Mouse (Mus musculus) olfactory bulb, adult 2 months (tissue): ENCODE results near the gene Atp5j. TPM values are rescaled to one million over a fixed set of nuclear protein-coding genes. Genes with fewer than 3 reads are reported as not detected.

Experiments
- H3K27ac ChIP-seq: fragments of 200-500 bp; 2 replicates; pipeline ENCODE4 v1.5.1; 2012; ENCODE audit warnings: low read depth, low read length; ENCODE audit not compliant: insufficient read depth
- H3K4me1 ChIP-seq: fragments of 200-500 bp; 2 replicates; pipeline ENCODE4 v1.6.1; 2012; ENCODE audit warnings: low read length; ENCODE audit not compliant: control insufficient read depth, insufficient read depth
- H3K4me3 ChIP-seq: fragments of 200-500 bp; 2 replicates; pipeline ENCODE4 v1.5.1; 2012; ENCODE audit warnings: mild to moderate bottlenecking, low read depth, low read length, moderate library complexity; ENCODE audit not compliant: insufficient read depth
- CTCF ChIP-seq: fragments of 200-500 bp; IDR thresholded peaks from 2 replicates; pipeline ENCODE4 v1.5.1; 2012; ENCODE audit warnings: low read depth, mild to moderate bottlenecking, low read length, moderate library complexity; ENCODE audit not compliant: insufficient read depth
- POLR2A ChIP-seq: fragments of 200-500 bp; IDR thresholded peaks from 2 replicates; pipeline ENCODE4 v1.6.1; 2012; ENCODE audit warnings: mild to moderate bottlenecking, low read depth, low read length, moderate library complexity; ENCODE audit not compliant: insufficient read depth
- WGBS: fragments of 180-500 bp; shearing (Covaris S2); methylation state at CpG from one replicate; pipeline ENCODE4 v1.1.7; 2018; 5-methylcytosine and 5-hydroxymethylcytosine counted together
- polyA plus RNA-seq: library from polyadenylated mRNA; stranded (reverse); fragments of >200 nt; gene quantifications from 2 replicates; pipeline ENCODE4 v1.2.4, GENCODE M21; 2012; ENCODE audit warnings: low replicate concordance; ENCODE audit not compliant: missing spikeins, insufficient read depth, insufficient read length

Gene Atp5j
- polyA plus RNA-seq, 1 experiment, result not detected

DNA sequence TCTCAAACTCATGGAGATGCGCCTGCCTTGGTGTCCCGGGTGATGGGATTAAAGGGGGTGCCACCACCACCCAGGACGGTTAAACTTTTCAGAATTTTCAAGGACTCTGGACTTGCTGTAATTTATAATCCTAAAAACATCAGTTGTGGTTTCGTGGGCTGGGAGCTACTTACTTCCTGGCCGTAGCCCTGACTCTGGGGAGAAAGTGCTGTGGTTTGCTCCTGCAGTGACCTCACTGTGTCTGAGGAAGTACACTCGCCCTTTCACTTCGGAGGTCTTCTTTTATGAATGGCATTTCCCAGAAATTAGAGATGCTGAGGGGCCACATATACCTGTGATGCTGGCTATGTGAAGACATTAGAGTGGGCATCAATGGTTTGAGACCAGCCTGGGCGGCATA is 20.9 kb downstream of the Atp5j start:
- no peaks in the 10 kb centered on the region for H3K4me1 ChIP-seq
- no peak overlapping the region for H3K4me3 ChIP-seq
- H3K27ac ChIP-seq, result no peak overlapping the region
- WGBS, result 89% methylated on average over 8 of the region's 8 CpGs
- TF ChIP-seq POLR2A (no peak), CTCF (no peak)

DNA sequence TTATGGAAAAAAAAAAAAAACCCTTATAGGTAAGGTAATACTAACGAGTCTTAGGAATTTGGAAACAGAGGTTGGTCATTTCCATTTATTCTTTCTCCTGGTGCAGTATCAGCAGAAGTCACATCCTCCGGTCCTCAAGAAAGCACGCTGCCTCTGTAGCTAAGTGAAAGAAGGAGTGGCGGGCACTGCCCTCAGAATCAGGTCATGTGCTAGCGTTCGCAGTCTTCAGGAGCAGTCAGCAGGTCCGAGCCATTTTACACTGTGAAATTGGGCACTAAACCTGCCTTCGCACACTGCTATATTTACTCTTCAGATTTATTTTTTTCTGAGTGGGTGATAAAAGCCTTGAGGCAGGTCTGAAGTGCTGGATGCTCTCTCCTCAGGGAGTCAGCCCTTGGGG is 21.6 kb downstream of the Atp5j start:
- no peak for TF ChIP-seq CTCF
- TF ChIP-seq POLR2A, result no peak
- no peak overlapping the region for H3K4me3 ChIP-seq
- no peaks in the 10 kb centered on the region for H3K4me1 ChIP-seq
- WGBS, result 75% methylated on average over 8 of the region's 8 CpGs
- H3K27ac ChIP-seq, result no peak overlapping the region

DNA sequence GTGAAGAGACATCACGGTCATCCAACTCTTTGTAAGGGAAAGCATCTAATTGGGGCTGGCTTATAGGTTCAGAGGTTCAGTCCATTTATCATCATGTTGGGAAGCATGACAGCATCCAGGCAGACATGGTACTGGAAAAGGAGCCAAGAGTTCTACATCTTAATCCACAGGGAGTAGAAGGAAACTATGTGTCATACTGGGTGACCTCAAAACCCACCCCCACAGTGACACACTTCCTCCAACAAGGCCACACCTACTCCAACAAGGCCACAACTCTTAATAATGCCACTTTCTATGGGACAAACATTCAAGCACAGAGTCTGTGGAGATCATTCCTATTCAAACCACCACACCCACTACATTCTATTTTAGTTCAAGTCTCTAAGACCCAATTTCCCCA is 25.2 kb downstream of the Atp5j start:
- 95% methylated on average over 1 of the region's 1 CpGs for WGBS
- Histone ChIP-seq H3K4me1 (no peaks in the 10 kb centered on the region), H3K4me3 (no peak overlapping the region), H3K27ac (no peak overlapping the region)
- TF ChIP-seq POLR2A, result no peak
- no peak for TF ChIP-seq CTCF

DNA sequence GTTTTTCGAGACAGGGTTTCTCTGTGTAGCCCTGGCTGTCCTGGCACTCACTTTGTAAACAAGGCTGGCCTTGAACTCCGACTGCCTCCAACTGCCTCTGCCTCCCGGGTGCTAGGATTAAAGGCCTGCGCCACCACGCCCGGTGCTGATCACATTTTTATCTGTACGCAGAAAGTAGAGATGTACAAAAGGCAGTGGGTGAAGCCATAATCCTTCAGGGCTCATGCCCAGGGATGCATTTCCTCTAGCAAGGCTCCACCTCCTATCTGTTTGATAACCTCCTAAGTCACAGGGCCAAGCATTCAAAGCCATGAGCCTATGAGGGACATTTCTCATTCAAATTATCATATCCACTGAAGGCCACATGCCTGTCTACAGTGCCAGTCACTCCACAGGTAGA is 27.6 kb downstream of the Atp5j start:
- Histone ChIP-seq H3K4me3 (no peak overlapping the region), H3K27ac (no peak overlapping the region), H3K4me1 (no peaks in the 10 kb centered on the region)
- TF ChIP-seq CTCF (no peak), POLR2A (no peak)
- 97% methylated on average over 7 of the region's 7 CpGs for WGBS

DNA sequence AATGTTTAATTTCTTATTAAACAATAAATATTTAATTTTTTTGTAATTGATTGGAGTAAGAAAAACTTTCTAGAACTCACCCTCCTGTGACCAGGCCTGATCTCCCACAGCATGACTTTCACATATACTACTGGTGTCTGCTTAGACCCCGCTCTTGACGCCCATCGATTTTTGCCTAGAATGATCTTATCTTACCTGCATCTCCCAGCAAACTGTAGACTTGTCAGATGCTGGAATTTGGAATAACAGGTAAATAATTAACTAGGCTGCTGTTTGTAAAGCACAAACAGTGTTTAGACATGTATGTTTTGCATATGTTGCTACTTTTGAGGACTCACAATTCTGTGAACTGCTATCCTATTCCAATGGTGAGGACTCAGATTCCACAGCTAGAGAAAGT is 29.2 kb downstream of the Atp5j start:
- TF ChIP-seq CTCF (no peak), POLR2A (no peak)
- Histone ChIP-seq H3K4me1 (no peaks in the 10 kb centered on the region), H3K4me3 (no peak overlapping the region), H3K27ac (no peak overlapping the region)
- WGBS, result 95% methylated on average over 3 of the region's 3 CpGs

DNA sequence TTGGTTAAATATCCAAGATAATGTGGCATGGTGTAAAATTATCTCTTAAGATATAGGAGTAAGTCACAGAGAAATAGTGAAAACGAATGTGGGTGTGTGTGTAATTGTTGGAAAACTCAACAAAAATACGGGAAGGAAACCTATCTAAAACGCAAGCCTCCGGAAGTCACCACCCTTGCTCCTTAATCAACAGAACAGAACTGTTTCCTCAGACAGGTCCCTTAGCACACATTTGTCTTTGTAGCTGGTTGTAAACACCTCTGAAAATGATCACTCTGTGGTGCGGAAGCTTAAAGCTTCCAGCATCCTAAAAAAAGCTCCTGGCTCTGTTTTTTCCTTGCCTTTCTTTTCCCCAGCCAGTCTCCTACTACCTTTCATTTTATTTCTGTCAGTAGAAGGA is 30.6 kb downstream of the Atp5j start:
- WGBS, result 71% methylated on average over 5 of the region's 5 CpGs
- TF ChIP-seq POLR2A (no peak), CTCF (no peak)
- H3K27ac ChIP-seq, result no peak overlapping the region

DNA sequence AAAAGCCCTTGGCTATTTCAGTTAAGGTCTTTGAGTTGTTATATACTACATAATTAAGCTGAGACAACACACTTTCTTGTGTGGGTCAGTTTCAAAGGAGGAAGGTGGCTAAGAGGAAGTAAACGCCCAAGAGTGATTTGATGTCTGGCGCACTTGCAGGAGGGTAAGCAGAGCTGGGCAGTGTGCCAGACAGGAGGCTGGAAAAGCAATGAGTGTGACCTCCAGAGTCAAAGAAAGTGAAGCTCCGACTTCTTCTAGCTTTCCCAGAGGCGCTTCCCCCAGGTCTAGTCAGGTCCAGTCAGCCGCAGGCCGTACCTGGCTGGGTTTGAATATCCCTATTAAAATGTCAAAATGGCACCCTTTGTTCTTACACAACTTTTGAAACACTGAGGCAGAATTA is 33.2 kb downstream of the Atp5j start:
- TF ChIP-seq POLR2A, result no peak
- TF ChIP-seq CTCF, result no peak
- Histone ChIP-seq H3K4me3 (no peak overlapping the region), H3K27ac (no peak overlapping the region), H3K4me1 (no peaks in the 10 kb centered on the region)
- 67% methylated on average over 6 of the region's 6 CpGs for WGBS

More for the DNA sequence above, 30.6 kb downstream of the Atp5j start:
- H3K4me1 ChIP-seq, result no peaks in the 10 kb centered on the region
- H3K4me3 ChIP-seq, result no peak overlapping the region

DNA sequence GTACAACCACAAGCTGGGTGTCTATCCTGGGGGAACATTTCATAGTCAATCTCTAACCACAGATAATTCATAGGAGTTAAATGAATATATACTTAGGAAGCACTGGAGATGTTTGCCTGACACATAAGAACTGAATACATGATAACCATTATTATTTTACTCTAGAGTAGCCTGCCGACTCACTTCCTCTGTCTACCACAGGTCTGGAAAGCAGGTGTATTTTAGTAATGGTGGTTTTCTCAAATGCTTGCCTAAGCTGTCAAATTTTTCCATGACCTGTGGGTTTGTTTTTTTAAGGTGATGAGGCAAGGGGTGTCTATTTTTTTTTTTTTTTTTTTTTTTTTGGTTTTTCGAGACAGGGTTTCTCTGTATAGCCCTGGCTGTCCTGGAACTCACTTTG is 35.4 kb downstream of the Atp5j start:
- 95% methylated on average over 1 of the region's 2 CpGs for WGBS
- Histone ChIP-seq H3K4me3 (no peak overlapping the region), H3K4me1 (no peaks in the 10 kb centered on the region), H3K27ac (no peak overlapping the region)
- TF ChIP-seq POLR2A (no peak), CTCF (no peak)

DNA sequence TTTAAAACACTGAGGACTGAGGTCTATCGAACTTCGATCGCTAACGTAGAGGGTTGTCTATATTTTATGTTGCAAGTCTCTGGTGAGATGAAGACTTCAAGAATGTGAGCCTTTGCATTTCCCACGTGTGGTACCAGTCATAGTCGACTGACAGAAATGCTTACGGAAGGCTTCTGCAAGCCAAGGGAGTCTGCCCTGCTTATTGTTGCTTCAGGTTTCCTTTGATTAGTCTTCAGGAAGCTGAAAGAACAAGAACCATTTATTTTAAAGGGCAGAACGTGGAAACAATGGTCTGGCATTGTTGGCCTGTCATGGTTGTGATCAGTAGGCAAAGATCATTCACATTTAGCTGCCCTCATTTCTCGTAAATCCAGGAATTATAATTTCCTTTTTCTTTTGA is 38.7 kb downstream of the Atp5j start:
- WGBS, result 80% methylated on average over 9 of the region's 9 CpGs

DNA sequence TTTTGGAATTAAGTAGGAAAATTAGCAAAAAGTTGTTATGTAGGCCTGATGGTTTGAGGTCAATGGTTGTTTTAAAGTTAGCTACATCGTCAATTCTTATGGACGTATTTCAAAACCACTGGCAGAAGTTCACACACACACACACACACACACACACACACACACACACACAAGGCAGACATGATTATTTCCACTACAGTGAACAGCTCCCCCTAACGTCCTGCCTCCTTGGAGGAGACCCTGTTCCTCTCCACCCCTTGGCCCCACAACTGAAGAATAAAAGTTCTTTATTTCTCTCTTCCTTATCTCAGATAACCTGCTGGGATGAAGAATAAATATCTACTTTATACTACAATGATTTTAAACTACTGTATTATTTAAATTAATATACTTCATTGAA is 40.1 kb downstream of the Atp5j start:
- H3K4me3 ChIP-seq, result no peak overlapping the region
- no peak overlapping the region for H3K27ac ChIP-seq
- TF ChIP-seq POLR2A (no peak), CTCF (no peak)
- H3K4me1 ChIP-seq, result no peaks in the 10 kb centered on the region
- 57% methylated on average over 3 of the region's 3 CpGs for WGBS

More for the DNA sequence above, 38.7 kb downstream of the Atp5j start:
- TF ChIP-seq CTCF, result no peak
- TF ChIP-seq POLR2A, result no peak
- H3K27ac ChIP-seq, result no peak overlapping the region
- H3K4me3 ChIP-seq, result no peak overlapping the region
- H3K4me1 ChIP-seq, result no peaks in the 10 kb centered on the region
